Mouse (Mus musculus) limb, embryonic 14.5 days (tissue): ENCODE data around the gene Fam198b. TPM values are rescaled to one million over a fixed set of nuclear protein-coding genes. Genes with fewer than 3 reads are reported as not detected.

Source experiments
- ATAC-seq: fragments of 200-750 bp; cut with Nextera tagmentation; 2 replicates; pipeline ENCODE4 v1.8.0; 2017; ENCODE audit warnings: low read depth, moderate number of reproducible peaks, moderate TSS enrichment; ENCODE audit not compliant: low FRiP score
- DNase-seq: peaks from one replicate; pipeline ENCODE4 v3.0.0-alpha.2; 2015; ENCODE audit warnings: low spot score
- H3K27ac ChIP-seq: fragments of 300-500 bp; sonication (generic); replicated peaks from 2 replicates; pipeline ENCODE4 v1.5.1; 2014; ENCODE audit warnings: low read depth, mild to moderate bottlenecking, low read length, moderate library complexity, mixed read lengths
- H3K27me3 ChIP-seq: fragments of 300-500 bp; sonication (generic); 2 replicates; pipeline ENCODE4 v1.6.1; 2014; ENCODE audit warnings: low read length, mixed read lengths; ENCODE audit not compliant: control insufficient read depth, insufficient read depth
- H3K36me3 ChIP-seq: fragments of 300-500 bp; sonication (generic); 2 replicates; pipeline ENCODE4 v1.6.1; 2014; ENCODE audit warnings: mild to moderate bottlenecking, low read length, moderate library complexity, mixed read lengths; ENCODE audit not compliant: control insufficient read depth, insufficient read depth
- H3K4me1 ChIP-seq: fragments of 300-500 bp; sonication (generic); 2 replicates; pipeline ENCODE4 v1.6.1; 2014; ENCODE audit warnings: antibody characterized with exemption, low read length, mixed read lengths; ENCODE audit not compliant: control insufficient read depth, insufficient read depth
- H3K4me2 ChIP-seq: fragments of 300-500 bp; sonication (generic); replicated peaks from 2 replicates; pipeline ENCODE4 v1.6.1; 2014; ENCODE audit warnings: low read depth, mild to moderate bottlenecking, low read length, moderate library complexity; ENCODE audit not compliant: severe bottlenecking
- H3K4me3 ChIP-seq: fragments of 300-500 bp; sonication (generic); replicated peaks from 2 replicates; pipeline ENCODE4 v1.5.1; 2014; ENCODE audit warnings: low read length
- H3K9ac ChIP-seq: fragments of 300-500 bp; sonication (generic); 2 replicates; pipeline ENCODE4 v1.6.1; 2014; ENCODE audit warnings: mild to moderate bottlenecking, low read depth, low read length, moderate library complexity; ENCODE audit not compliant: severe bottlenecking
- H3K9me3 ChIP-seq: fragments of 300-500 bp; sonication (generic); 2 replicates; pipeline ENCODE4 v1.6.1; 2016; ENCODE audit warnings: low read length; ENCODE audit not compliant: control insufficient read depth
- POLR2A ChIP-seq: fragments of 200-500 bp; IDR thresholded peaks from 2 replicates; pipeline ENCODE4 v1.8.0; 2012; ENCODE audit warnings: inconsistent platforms, mild to moderate bottlenecking, moderate library complexity, borderline replicate concordance; ENCODE audit not compliant: insufficient read depth, insufficient read length; ENCODE audit errors: extremely low read depth
- whole genome bisulfite sequencing: fragments of 180-500 bp; shearing (Covaris S2); extraction: QIAGEN DNeasy Blood & Tissue Kit; methylation state at CpG from one replicate; pipeline ENCODE4 v1.1.7; 2014; 5-methylcytosine and 5-hydroxymethylcytosine counted together
- polyA plus RNA-seq, 2 experiments: library from polyadenylated mRNA; depleted of rRNA in 1 of 2; stranded (reverse) in 1 of 2; unstranded in 1 of 2; fragments of >200 nt; fragmentation: Nextera tagmentation in 1 of 2; extraction: Ambion mirVana in 1 of 2; gene quantifications; 2 replicates each; pipeline versions ENCODE4 v1.2.1 to v1.2.3; 2012 to 2014

Fam198b gene
- polyA plus RNA-seq, 2 experiments, result 8.1 to 9.5 TPM

- no peak for TF ChIP-seq POLR2A
- 74% methylated on average over 5 of the region's 5 CpGs for WGBS
- no peak for DNase-seq
- Histone ChIP-seq H3K36me3 (no peaks in the 10 kb centered on the region), H3K4me2 (no peak overlapping the region), H3K4me3 (no peak overlapping the region), H3K9ac (no peak overlapping the region), H3K27ac (no peak overlapping the region), H3K9me3 (no peaks in the 10 kb centered on the region), H3K4me1 (no peaks in the 10 kb centered on the region), H3K27me3 (no peaks in the 10 kb centered on the region)
- no peak for ATAC-seq
Observed at GRCm38 (mm10) chr3:79994029-79994539, 109.8 kb downstream of the Fam198b start.

GRCm38 (mm10) chr3:79995726-79996125 lies 111.4 kb downstream of the Fam198b start:
- no peaks in the 10 kb centered on the region for H3K27me3 ChIP-seq
- no peak overlapping the region for H3K9ac ChIP-seq
- 69% methylated on average over 6 of the region's 6 CpGs for WGBS
- H3K27ac ChIP-seq, result no peak overlapping the region
- H3K4me3 ChIP-seq, result no peak overlapping the region
- no peak for TF ChIP-seq POLR2A
- H3K4me1 ChIP-seq, result no peaks in the 10 kb centered on the region
- ATAC-seq (no peak), DNase-seq (no peak)
- H3K4me2 ChIP-seq, result no peak overlapping the region
- H3K9me3 ChIP-seq, result no peaks in the 10 kb centered on the region
- no peaks in the 10 kb centered on the region for H3K36me3 ChIP-seq

Other genes starting within 250 kb of the Fam198b start
- 0.51 and 1.0 TPM in 2 replicates for gene Rxfp1, start 146.7 kb upstream of the Fam198b start, polyA plus RNA-seq (2012; rRNA removed)
- 0.08 and 0.25 TPM in 2 replicates for gene Rxfp1, start 146.7 kb upstream of the Fam198b start, polyA plus RNA-seq (2014; fragmentation: Nextera tagmentation; extraction: Ambion mirVana)
- gene Tmem144, start 31.8 kb upstream of the Fam198b start, polyA plus RNA-seq (2012; rRNA removed), result 1.2 and 1.4 TPM in 2 replicates
- gene Tmem144, start 31.8 kb upstream of the Fam198b start, polyA plus RNA-seq (2014; fragmentation: Nextera tagmentation; extraction: Ambion mirVana), result 3.3 and 3.4 TPM in 2 replicates